Mouse (Mus musculus): ENCODE measurements around the gene Nrp1. TPM values are rescaled to one million over a fixed set of nuclear protein-coding genes. Genes with fewer than 3 reads are reported as not detected.

The Nrp1 gene
- 50.6 and 52.1 TPM in 2 replicates for polyA plus RNA-seq (2016; fragmentation: Nextera tagmentation; extraction: Ambion mirVana)

DNA sequence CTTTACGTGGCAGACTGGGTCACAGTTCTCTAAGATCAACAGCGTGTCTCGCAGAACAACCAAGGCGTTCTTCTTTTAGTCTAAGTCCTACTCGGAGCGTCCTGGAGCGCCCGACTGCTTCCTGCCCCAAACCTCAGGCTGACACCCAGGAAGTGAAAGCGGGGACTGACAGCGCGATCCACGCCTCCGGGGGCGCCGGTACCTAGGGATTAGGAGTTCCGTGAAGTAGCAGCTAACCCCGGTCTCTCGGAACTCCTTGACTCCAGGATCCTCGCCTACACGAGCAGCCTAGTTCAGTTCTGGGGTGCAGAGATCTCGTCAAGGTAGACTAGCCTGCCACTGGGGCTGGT, at the start of gene Nrp1:
Gene Nrp1, plus strand, starts transcription at position 199 of the 350 bp plus-strand sequence.
- ATAC-seq (ENCODE audit: insufficient number of reproducible peaks, insufficient read depth, low FRiP score, low TSS enrichment, low read depth), result no peak
- H3K9me3 ChIP-seq, result no peaks in the 10 kb centered on the region
- under 1% methylated on average over 21 of the region's 21 CpGs for WGBS
- no peaks in the 10 kb centered on the region for H3K36me3 ChIP-seq
- H3K4me2 ChIP-seq, result peak within 1 kb of the TSS; percentile 97
- peaks cover 30% of the 10 kb centered on the region for H3K4me1 ChIP-seq (replicated peaks)
- H3K27me3 ChIP-seq, result peaks cover 15% of the 10 kb centered on the region
- peak within 1 kb of the TSS; percentile 77 for H3K9ac ChIP-seq (replicated peaks)
- H3K27ac ChIP-seq, result peak within 1 kb of the TSS; percentile 90
- H3K4me3 ChIP-seq (replicated peaks), result peak within 1 kb of the TSS; percentile 76

DNA sequence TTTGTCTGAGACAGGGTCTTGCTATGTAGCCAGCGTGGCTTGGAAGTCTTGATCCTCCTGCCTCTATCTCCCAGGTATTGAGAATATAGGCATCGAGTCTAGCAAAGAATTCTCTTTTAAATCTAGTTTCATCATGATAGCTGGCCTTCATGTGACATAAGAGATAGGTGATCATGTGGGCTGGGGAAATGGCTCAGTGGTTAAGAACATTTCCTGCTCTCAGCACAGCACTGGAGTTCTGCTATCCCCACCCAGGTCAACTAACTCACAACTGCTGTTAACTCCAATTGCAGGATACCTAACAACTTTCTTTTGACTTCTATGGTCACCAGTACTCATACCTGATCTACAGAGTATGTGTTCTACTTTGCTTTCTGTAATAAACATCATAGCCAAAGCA, 37.6 kb upstream of the Nrp1 start:
- WGBS, result 89% methylated on average over 2 of the region's 2 CpGs
- H3K27me3 ChIP-seq, result 0 out of 2 replicates have a peak, but pooled peaks cover 4% of the 10 kb centered on the region
- no peaks in the 10 kb centered on the region for H3K36me3 ChIP-seq
- H3K4me3 ChIP-seq (replicated peaks), result no peak overlapping the region
- no peak for ATAC-seq (ENCODE audit: insufficient number of reproducible peaks, insufficient read depth, low FRiP score, low TSS enrichment, low read depth)
- H3K27ac ChIP-seq, result no peak overlapping the region
- no peak overlapping the region for H3K4me2 ChIP-seq
- no peaks in the 10 kb centered on the region for H3K4me1 ChIP-seq (replicated peaks)
- H3K9ac ChIP-seq (replicated peaks), result no peak overlapping the region
- no peaks in the 10 kb centered on the region for H3K9me3 ChIP-seq

DNA sequence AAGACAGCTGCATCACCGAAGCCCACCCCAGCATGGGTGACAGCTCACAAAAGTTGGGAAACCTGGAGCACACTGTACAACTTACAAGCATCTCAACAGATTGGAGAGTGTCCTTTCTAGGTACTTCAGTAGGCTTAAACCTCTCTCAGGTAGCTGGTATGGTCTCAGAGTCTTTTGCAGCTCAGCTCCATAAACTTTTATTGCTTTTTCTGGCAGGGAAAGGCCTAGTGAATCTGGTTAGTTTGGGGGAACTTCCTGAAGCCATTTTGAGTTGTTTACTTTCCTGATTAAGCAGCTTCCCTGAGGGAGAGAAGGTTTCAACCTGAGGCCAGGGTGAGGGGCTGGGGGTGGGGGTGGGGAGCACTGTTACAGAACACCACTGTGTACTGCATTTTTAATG, 31.1 kb upstream of the Nrp1 start:
- no peak overlapping the region for H3K9ac ChIP-seq (replicated peaks)
- H3K27me3 ChIP-seq, result 0 out of 2 replicates have a peak, but pooled peaks cover 4% of the 10 kb centered on the region
- no peak overlapping the region for H3K4me2 ChIP-seq
- no peaks in the 10 kb centered on the region for H3K36me3 ChIP-seq
- no peak for ATAC-seq (ENCODE audit: insufficient number of reproducible peaks, insufficient read depth, low FRiP score, low TSS enrichment, low read depth)
- no peak overlapping the region for H3K4me3 ChIP-seq (replicated peaks)
- H3K4me1 ChIP-seq (replicated peaks), result peaks cover 19% of the 10 kb centered on the region
- 60% methylated on average over 1 of the region's 1 CpGs for WGBS
- no peak overlapping the region for H3K27ac ChIP-seq
- no peaks in the 10 kb centered on the region for H3K9me3 ChIP-seq

DNA sequence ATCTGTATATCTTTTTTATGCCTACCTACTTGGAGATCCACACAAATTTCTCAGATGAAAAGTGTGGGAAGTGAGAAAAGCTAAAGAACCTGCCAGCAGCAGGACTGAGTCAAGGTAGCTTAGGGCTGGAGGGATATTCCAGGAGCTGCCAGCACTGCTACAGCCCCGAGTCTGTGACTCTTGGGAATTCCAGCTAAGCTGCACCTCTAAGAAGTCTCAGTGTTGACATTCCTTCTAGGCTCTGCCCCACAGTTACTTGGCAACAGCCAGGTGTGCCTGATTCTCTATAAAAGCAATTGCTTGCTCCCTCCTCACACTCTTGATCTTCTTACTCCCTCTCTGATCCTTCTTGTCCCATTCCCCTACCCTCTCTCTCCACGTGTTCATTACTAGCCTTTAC, 30.5 kb upstream of the Nrp1 start:
- 12% methylated on average over 2 of the region's 2 CpGs for WGBS
- Histone ChIP-seq H3K4me3 (replicated peaks) (no peak overlapping the region), H3K9ac (replicated peaks) (no peak overlapping the region), H3K27me3 (0 out of 2 replicates have a peak, but pooled peaks cover 4% of the 10 kb centered on the region), H3K27ac (no peak overlapping the region), H3K9me3 (no peaks in the 10 kb centered on the region), H3K4me2 (no peak overlapping the region), H3K36me3 (no peaks in the 10 kb centered on the region), H3K4me1 (replicated peaks) (peaks cover 19% of the 10 kb centered on the region)
- no peak for ATAC-seq (ENCODE audit: insufficient number of reproducible peaks, insufficient read depth, low FRiP score, low TSS enrichment, low read depth)

DNA sequence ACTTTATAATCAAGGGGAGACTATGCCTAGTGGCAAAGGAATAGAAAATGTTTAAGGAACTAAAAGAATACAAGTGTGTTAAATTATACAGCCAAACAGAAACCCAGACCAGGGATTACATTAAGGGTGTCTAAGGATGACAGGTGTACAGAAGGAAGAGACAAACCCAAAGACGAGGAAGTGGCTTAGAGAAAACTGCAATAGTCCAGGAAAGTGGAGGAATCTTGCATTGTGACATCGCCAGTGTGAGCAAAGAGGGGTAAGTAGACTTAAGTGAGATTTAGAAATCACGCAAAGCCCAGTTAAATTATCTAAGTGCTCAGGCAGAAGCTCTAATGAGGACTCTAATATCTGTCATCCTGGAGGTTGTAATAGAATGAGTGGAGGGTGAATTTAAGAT, 28.9 kb upstream of the Nrp1 start:
- 92% methylated on average over 3 of the region's 3 CpGs for WGBS

DNA sequence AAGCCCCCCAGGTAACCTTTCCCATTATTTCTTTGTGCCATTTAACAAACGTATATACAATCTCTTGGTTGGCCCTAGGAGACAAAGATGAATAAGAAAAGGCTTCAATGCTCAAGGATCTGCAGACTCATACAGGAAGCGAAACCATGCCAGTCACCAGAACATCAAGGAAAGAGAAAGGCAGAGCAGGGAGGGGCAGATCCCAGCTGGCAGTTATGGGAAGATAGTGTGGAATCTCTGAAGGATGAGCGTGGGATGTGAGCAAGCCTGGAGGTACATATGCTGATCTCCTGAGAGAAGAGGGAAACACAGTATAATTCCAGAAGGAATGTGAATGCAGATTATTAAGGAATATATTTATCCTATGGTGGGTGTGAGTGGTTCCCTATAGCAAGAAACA, 22.4 kb upstream of the Nrp1 start:
- Histone ChIP-seq H3K27ac (no peak overlapping the region), H3K9me3 (no peaks in the 10 kb centered on the region), H3K4me1 (replicated peaks) (no peaks in the 10 kb centered on the region), H3K36me3 (no peaks in the 10 kb centered on the region), H3K9ac (replicated peaks) (no peak overlapping the region), H3K27me3 (no peaks in the 10 kb centered on the region), H3K4me2 (no peak overlapping the region), H3K4me3 (replicated peaks) (no peak overlapping the region)
- ATAC-seq (ENCODE audit: insufficient number of reproducible peaks, insufficient read depth, low FRiP score, low TSS enrichment, low read depth), result no peak
- 84% methylated on average over 3 of the region's 3 CpGs for WGBS

More for the DNA sequence above, 28.9 kb upstream of the Nrp1 start:
- ATAC-seq (ENCODE audit: insufficient number of reproducible peaks, insufficient read depth, low FRiP score, low TSS enrichment, low read depth), result no peak
- H3K27me3 ChIP-seq, result no peaks in the 10 kb centered on the region
- H3K9ac ChIP-seq (replicated peaks), result no peak overlapping the region
- H3K4me2 ChIP-seq, result no peak overlapping the region
- no peak overlapping the region for H3K4me3 ChIP-seq (replicated peaks)
- peaks cover 19% of the 10 kb centered on the region for H3K4me1 ChIP-seq (replicated peaks)
- no peak overlapping the region for H3K27ac ChIP-seq
- H3K36me3 ChIP-seq, result no peaks in the 10 kb centered on the region
- no peaks in the 10 kb centered on the region for H3K9me3 ChIP-seq

DNA sequence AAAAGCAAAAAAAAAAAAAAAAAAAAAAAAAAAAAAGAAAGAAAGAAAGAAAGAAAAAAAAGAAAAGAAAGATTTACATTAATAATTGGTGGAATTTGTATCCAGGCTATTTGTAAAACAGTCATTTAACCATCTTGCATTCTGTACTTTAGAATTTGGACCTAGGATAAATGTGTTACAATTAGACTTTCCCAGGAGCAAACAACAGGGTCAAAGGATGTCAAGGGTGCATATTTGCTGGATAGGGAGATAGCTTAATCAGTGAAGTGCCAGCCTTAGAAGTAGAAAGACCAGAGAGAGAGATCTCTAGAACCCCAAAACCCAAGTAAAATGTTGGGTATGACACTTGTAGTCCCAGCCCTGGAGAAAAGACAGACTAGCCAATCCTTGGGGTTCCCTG, 19.5 kb upstream of the Nrp1 start:
- H3K36me3 ChIP-seq, result no peaks in the 10 kb centered on the region
- no peaks in the 10 kb centered on the region for H3K4me1 ChIP-seq (replicated peaks)
- H3K4me3 ChIP-seq (replicated peaks), result no peak overlapping the region
- ATAC-seq (ENCODE audit: insufficient number of reproducible peaks, insufficient read depth, low FRiP score, low TSS enrichment, low read depth), result no peak
- no peak overlapping the region for H3K27ac ChIP-seq
- H3K27me3 ChIP-seq, result no peaks in the 10 kb centered on the region
- H3K9me3 ChIP-seq, result no peaks in the 10 kb centered on the region
- H3K4me2 ChIP-seq, result no peak overlapping the region
- H3K9ac ChIP-seq (replicated peaks), result no peak overlapping the region

DNA sequence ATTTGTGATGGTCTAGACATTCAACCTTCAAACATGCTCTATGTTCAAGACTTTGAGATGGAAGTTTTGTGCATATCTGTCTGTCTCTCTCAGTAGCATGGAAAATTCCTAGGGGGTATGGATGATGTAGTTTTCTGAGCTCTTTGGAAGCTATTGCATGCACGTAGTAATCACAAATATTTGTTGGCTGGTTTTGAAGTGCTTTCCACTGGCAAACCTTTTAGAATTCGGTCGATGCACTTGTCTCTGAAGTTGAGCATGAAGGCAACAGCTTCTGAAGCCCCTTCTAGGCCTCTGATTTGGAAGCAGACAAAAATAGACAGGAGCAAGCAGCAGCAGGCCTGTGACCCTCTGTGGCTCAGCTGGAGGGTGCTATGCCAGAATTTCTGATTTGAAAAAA, 18.9 kb upstream of the Nrp1 start:
- 87% methylated on average over 3 of the region's 3 CpGs for WGBS
- H3K27me3 ChIP-seq, result no peaks in the 10 kb centered on the region
- H3K4me2 ChIP-seq, result no peak overlapping the region
- no peak overlapping the region for H3K27ac ChIP-seq
- no peaks in the 10 kb centered on the region for H3K4me1 ChIP-seq (replicated peaks)
- no peak for ATAC-seq (ENCODE audit: insufficient number of reproducible peaks, insufficient read depth, low FRiP score, low TSS enrichment, low read depth)
- no peak overlapping the region for H3K9ac ChIP-seq (replicated peaks)
- H3K36me3 ChIP-seq, result no peaks in the 10 kb centered on the region
- H3K9me3 ChIP-seq, result no peaks in the 10 kb centered on the region
- H3K4me3 ChIP-seq (replicated peaks), result no peak overlapping the region

DNA sequence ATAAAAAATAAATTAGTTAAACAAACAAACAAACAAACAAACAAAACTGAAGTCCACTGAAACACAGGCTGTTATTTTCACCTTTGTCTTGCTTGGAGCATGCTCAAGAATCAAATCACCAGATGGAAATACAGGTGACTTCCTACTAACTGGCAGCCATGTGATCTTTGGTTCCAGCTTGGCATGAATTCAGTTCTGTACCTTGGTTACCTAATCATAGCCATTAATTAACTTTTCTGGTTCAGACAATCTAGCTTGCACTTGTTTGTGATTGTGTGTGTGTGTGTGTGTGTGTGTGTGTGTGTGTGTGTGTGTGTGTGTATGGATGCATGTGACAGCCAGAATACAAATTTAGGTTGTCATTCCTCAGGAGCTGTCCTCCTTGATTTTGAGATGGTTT, 8.0 kb upstream of the Nrp1 start:
- no peak overlapping the region for H3K27ac ChIP-seq
- ATAC-seq (ENCODE audit: insufficient number of reproducible peaks, insufficient read depth, low FRiP score, low TSS enrichment, low read depth), result no peak
- H3K27me3 ChIP-seq, result no peaks in the 10 kb centered on the region
- no peak overlapping the region for H3K9ac ChIP-seq (replicated peaks)
- no peaks in the 10 kb centered on the region for H3K36me3 ChIP-seq
- no peak overlapping the region for H3K4me2 ChIP-seq
- no peaks in the 10 kb centered on the region for H3K4me1 ChIP-seq (replicated peaks)
- H3K9me3 ChIP-seq, result no peaks in the 10 kb centered on the region
- H3K4me3 ChIP-seq (replicated peaks), result no peak overlapping the region

DNA sequence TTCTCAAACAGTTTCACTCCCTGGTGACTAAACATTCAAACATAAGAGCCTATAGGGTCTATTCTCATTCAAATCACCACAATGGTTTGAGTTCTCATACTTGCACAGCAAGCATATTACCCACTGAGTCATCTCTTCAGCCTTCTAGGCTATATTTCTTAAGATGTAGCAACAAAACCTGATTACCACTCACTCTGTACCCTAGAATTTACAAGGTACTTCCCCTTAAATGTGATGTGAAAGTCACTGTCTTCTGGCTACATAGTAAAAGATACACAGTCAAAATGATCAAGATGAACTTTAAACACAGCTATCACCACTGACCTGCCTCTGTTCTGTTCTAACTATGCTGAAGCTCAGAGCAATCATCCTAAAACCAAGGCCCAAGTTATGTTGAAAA, 7.2 kb upstream of the Nrp1 start:
- no peak for ATAC-seq (ENCODE audit: insufficient number of reproducible peaks, insufficient read depth, low FRiP score, low TSS enrichment, low read depth)
- no peak overlapping the region for H3K4me2 ChIP-seq
- no peaks in the 10 kb centered on the region for H3K9me3 ChIP-seq
- H3K36me3 ChIP-seq, result no peaks in the 10 kb centered on the region
- no peaks in the 10 kb centered on the region for H3K4me1 ChIP-seq (replicated peaks)
- H3K9ac ChIP-seq (replicated peaks), result no peak overlapping the region
- no peak overlapping the region for H3K4me3 ChIP-seq (replicated peaks)
- H3K27ac ChIP-seq, result no peak overlapping the region
- H3K27me3 ChIP-seq, result peaks cover 4% of the 10 kb centered on the region

DNA sequence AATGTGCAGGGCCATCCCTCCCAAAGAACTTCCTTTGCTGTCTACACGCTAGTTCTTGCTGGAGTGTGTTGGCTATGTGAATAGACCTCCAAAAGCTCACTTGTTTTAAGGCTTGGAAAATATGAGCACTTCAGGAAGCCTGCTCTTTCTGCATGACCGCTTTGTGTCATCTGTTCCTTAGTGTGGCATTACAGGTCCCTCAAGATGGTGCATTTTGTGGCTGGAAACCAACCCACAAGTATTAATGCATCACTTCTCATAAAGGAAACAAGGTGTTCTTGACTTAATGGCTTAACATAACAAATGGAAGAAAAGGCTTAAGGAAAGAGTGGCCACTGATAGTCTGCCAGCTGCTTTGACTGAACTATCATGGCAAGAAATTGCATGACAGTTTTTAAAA, 5.6 kb upstream of the Nrp1 start:
- peaks cover 5% of the 10 kb centered on the region for H3K27me3 ChIP-seq
- peaks cover 12% of the 10 kb centered on the region for H3K4me1 ChIP-seq (replicated peaks)
- no peak for ATAC-seq (ENCODE audit: insufficient number of reproducible peaks, insufficient read depth, low FRiP score, low TSS enrichment, low read depth)
- WGBS, result 82% methylated on average over 2 of the region's 2 CpGs
- no peaks in the 10 kb centered on the region for H3K36me3 ChIP-seq
- H3K9me3 ChIP-seq, result no peaks in the 10 kb centered on the region
- no peak overlapping the region for H3K4me2 ChIP-seq
- no peak overlapping the region for H3K4me3 ChIP-seq (replicated peaks)
- no peak overlapping the region for H3K9ac ChIP-seq (replicated peaks)
- no peak overlapping the region for H3K27ac ChIP-seq

DNA sequence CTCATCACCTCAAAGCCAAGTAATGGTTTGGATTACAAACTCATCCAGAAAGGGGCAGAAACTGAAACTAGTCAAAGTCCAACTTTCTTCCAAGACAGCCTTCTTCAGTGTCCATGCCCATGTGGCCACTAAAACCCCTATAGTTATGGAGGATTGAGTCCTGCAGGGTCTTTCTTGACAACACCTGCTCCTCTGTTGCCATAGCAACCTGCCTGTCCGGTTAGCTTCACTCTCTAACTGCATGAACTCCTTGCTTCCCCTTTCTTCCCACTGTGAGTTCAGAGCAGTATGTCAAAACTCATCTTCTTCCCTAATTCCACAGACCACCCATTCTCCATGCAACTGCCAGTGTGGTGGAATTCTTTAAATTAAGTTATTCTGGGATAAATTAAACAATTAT, 4.4 kb upstream of the Nrp1 start:
- Histone ChIP-seq H3K36me3 (no peaks in the 10 kb centered on the region), H3K9me3 (no peaks in the 10 kb centered on the region), H3K4me3 (replicated peaks) (no peak overlapping the region), H3K27ac (no peak overlapping the region), H3K4me2 (no peak overlapping the region), H3K9ac (replicated peaks) (no peak overlapping the region), H3K27me3 (peaks cover 5% of the 10 kb centered on the region), H3K4me1 (replicated peaks) (peaks cover 13% of the 10 kb centered on the region)
- WGBS, result 32% methylated on average over 1 of the region's 1 CpGs
- no peak for ATAC-seq (ENCODE audit: insufficient number of reproducible peaks, insufficient read depth, low FRiP score, low TSS enrichment, low read depth)

Data from limb, embryonic 12.5 days (tissue).